Mouse (Mus musculus): Measurements from ENCODE around the gene Zfp94. TPM values are rescaled to one million over a fixed set of nuclear protein-coding genes. Genes with fewer than 3 reads are reported as not detected.

The Zfp94 gene
- 10 to 100 TPM; 12.2 to 14.1 TPM for total RNA-seq (2021)
- long read RNA-seq, experiment 1, partial matches to known transcripts = 4 of 15 reads
- long read RNA-seq, experiment 1, other reads (novel, unspliced or antisense) = 6 of 15 reads
- long read RNA-seq, experiment 2, partial matches to known transcripts = 3 of 14 reads
- long read RNA-seq, experiment 2, other reads (novel, unspliced or antisense) = 7 of 14 reads

DNA sequence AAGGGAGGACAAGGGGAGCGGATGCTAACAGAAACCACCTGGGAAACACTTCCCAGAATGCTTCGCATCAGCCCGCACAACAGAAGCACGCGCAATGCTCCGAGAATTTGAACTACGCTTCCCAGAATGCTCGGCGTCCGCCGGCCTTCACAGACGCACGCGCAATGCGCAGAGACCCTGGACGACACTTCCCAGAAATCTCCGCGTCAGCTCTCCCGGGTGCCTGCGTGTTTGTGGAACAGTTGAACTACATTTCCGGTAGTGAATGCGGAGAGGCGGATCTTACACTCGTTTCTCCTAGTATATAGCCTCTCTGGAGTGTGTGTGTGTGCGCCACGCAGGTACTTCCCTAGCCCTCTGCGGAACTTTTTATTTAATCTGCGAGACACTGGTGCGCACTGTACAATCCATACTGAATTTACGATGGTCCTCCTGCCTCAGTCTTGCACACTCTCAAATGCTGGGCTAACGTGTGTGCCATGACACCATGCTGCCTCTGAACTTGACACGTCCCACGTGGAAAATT lies at the start of gene Zfp94:
Gene Zfp94, minus strand, starts transcription at position 100 of the 526 bp plus-strand sequence.
- DNase-seq (ENCODE audit: low spot score in 2 of 2) = peak; percentile 97 to 98

DNA sequence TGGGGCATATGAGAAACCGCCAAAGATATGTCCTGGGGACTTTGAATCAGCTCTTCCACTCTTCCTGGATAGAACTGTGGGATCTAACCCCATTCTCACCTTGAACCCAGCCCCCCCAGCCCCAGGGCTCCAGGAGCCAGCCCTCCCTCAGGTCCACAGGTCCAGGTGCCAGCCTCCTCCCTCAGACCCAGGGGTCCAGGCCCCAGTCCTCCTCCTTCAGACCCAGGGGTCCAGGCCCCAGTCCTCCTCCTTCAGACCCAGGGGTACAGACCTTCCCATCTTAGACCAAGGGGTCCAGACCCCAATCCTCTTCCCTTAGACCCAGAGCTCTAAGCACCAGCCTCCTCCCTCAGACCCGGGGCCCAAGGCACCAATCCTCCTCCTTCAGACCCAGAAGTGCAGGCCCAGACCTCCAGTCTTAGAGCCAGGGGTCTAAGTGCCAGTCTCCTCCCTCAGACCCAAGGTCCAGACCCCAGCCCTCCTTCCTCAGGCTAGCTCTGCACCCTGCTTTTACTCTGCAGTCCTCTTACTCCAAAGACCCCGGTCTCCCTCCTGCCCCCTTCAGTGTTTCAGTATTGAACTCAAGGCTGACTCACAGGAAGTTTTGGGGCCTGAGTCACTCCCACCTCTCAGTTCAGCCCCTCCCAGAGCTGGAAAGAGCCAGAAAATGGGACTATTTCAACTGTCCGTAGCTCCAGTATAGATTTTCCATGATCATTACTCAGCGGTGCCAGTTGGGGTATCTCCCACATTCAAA lies 49.0 kb upstream of the Zfp94 start:
- DNase-seq (ENCODE audit: low spot score in 2 of 2) = no peak

GRCm38 (mm10) chr7:24364827-24365226 lies 48.4 kb upstream of the Zfp94 start:
- DNase-seq (ENCODE audit: low spot score in 2 of 2) = peak; percentile 80 to 90

- DNase-seq (ENCODE audit: low spot score in 2 of 2) = peak; percentile 34 to 59
Measured at GRCm38 (mm10) chr7:24363228-24363627, 46.8 kb upstream of the Zfp94 start.

- DNase-seq (ENCODE audit: low spot score in 2 of 2) = no peak
Measured at GRCm38 (mm10) chr7:24361001-24361400, 44.5 kb upstream of the Zfp94 start.

GRCm38 (mm10) chr7:24359269-24359668 lies 42.8 kb upstream of the Zfp94 start:
- no peak for DNase-seq (ENCODE audit: low spot score in 2 of 2)

- DNase-seq (ENCODE audit: low spot score in 2 of 2) = no peak
Measured at GRCm38 (mm10) chr7:24357899-24358298, 41.4 kb upstream of the Zfp94 start.

DNA sequence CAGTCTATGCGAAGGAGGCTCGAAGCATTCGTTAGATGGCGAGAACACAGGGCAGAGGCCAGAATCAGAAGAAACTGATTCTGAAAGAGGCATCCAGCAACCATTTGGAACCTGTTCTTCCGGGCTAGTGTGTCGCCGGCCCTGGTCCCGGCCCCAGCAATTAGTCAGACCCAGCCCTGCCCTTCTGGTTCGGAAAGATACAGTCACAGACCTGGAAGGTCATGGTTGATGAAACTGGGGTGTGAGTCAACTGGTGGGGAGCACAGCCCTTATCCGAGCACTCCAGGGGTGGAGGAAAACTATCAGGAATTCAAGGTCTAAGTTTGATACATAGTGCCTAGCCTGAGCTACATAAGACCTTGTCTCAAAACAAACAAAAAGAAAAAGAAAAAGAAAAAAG lies 39.6 kb upstream of the Zfp94 start:
- DNase-seq (ENCODE audit: low spot score in 2 of 2) = no peak

DNA sequence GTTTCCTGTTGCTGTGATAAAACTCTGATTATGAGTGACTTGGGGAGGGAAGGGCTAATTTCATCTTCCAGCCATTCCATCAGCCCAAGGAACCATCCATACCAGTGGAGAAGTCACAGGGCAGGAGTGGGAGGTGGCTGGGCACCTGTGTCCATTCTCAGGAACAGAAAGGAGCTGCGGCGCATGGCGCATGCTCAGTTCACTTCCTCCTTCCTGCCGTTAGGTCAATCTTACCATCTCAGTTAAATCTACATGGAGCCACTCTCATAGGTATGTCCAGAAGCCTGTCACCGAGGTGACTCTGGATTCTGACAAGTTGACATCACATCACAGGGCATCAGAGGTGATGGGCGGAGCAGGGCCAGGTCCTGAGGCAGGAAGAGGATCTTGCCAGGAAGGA lies 39.2 kb upstream of the Zfp94 start:
- DNase-seq (ENCODE audit: low spot score in 2 of 2) = no peak

GRCm38 (mm10) chr7:24348896-24349295 lies 32.4 kb upstream of the Zfp94 start, which contains the start of gene Lypd5:
TSS of gene Lypd5 (plus strand) at chr7:24349196.
- DNase-seq (ENCODE audit: low spot score in 2 of 2) = no peak

- no peak for DNase-seq (ENCODE audit: low spot score in 2 of 2)
Measured at GRCm38 (mm10) chr7:24346444-24346843, 30.0 kb upstream of the Zfp94 start.

GRCm38 (mm10) chr7:24343701-24344272 lies 27.3 kb upstream of the Zfp94 start:
- peak in 1 of 2 experiments; percentile 31 for DNase-seq (ENCODE audit: low spot score in 2 of 2)

GRCm38 (mm10) chr7:24338241-24338640 lies 21.8 kb upstream of the Zfp94 start:
- no peak for DNase-seq (ENCODE audit: low spot score in 2 of 2)

DNA sequence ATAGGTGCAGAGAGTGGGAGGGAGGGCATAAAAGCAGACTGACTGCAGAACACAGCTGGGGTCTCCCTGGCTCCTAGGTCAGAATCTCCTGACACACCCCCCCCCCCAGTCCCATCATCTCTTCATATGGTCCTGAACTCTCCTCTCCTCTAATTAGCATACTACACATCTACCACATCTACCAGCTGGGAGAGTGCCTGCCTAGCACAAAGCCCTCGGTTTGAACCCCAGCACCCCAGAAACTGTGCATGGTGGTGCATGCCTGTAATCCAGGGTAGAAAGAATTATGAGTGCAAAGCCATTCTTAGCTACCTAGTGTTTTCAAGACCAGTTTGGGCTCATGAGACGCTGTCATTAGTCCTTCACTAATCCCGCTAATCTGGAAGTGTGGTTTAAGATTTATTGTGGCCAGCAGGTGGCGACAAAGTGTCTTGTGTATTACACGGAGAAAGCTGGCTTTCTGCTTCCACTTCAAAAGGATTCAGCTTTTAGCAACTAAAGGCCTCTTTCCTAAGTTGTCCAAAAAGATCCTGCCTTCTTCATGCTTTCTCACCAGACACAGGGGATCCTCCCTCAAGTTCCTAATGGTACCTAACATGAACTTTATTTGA lies 19.3 kb upstream of the Zfp94 start:
- peak; percentile 64 to 82 for DNase-seq (ENCODE audit: low spot score in 2 of 2)

DNA sequence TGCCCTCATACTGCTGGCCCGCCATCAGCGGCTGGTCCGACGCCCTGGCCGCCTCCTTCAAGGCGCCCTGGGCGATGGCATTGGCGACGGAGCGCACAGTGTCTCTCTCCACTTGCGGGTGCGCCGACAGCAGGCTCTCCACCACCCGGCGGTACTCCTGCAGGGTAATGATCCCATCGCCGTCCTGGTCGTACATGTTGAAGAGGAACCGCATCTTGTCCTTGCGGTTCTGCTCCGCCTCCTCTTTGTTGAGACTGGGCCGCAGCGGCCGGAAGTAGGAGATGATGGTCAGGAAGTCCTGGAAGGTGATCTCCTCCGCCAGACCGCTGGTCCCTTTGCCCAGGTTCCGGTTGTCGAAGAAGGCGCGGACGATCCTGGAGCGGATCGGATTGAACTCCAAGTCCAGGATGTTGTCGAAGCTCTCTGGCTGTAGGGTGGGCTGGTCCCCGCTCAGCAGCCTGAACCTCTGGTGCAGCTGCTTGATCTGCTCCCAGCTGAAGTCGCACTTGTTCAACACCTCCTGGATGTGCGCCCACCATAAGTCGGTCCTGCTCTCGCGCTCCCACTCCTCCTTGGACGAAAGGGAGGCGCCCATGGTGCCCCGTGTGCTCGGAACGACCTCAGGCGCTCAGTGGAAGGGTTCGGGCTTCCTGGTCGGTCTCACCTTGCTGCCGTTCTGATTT lies 17.0 kb upstream of the Zfp94 start, which contains the start of gene Tescl:
Gene Tescl, minus strand, starts transcription at position 633 of the 683 bp plus-strand sequence.
- no peak for DNase-seq (ENCODE audit: low spot score in 2 of 2)

DNA sequence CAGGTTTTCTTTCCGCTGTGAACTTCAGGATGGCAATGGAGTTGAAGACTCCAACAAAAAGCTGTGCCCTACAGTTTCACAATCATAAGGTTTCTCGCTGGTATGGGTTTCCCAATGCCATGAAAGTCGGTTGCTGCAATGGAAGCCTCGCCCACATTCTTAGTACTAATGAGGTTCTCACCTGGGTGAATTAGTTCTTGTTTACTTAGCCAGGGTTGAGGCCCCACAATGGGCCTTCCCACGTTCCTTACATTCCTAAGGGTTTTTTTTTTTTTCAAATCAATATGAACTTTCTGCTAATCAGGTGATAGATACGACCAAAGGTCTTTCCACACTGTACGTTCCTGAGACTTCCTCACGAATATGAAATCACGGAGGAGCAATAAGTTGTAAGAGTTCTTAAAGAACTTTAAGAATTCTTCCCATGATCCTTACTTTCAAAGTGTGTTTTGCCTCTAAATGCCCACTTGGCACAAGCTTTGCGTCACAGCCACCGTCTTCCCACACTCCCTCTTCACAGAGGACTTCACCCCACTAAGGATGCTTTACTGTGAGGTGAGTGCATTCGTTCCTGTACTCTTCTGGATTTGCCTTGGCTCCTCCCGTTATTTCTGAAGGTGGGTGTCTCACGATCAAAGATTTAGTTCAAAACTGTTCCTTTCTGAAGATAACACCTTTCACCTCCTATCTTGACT lies 11.0 kb upstream of the Zfp94 start:
- no peak for DNase-seq (ENCODE audit: low spot score in 2 of 2)

GRCm38 (mm10) chr7:24326273-24327135 lies 10.0 kb upstream of the Zfp94 start:
- DNase-seq (ENCODE audit: low spot score in 2 of 2) = no peak

- DNase-seq (ENCODE audit: low spot score in 2 of 2) = peak; percentile 53 to 69
Measured at GRCm38 (mm10) chr7:24325675-24326128, 9.2 kb upstream of the Zfp94 start.

DNA sequence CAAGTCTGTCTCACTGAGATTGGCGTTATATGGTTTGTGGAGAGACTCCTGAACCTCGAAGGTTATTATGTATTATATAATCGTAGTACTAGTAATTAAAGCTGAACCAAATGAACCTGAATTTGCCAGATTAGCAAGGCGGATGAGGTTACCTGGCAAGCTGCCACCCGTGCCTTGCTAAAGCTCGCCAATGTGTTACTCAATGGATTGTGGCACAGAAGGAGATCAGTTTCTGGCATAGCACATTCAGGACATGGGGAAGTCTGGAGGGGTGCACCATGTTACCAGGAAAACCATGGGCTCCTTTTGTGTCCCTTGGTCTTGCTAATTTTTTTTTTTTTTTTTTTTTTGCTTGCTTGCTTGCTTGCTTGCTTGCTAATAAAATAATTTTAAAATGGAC lies 8.7 kb upstream of the Zfp94 start:
- peak in 1 of 2 experiments; percentile 24 for DNase-seq (ENCODE audit: low spot score in 2 of 2)
